Mouse (Mus musculus) forebrain, embryonic 13.5 days (tissue): ENCODE measurements around the gene Gm29776. TPM values are rescaled to one million over a fixed set of nuclear protein-coding genes. Genes with fewer than 3 reads are reported as not detected.

Experiments used
- ATAC-seq: fragments of 200-750 bp; cut with Nextera tagmentation; 2 replicates; pipeline ENCODE4 v1.8.0; 2017
- H3K27ac ChIP-seq: fragments of 300-500 bp; sonication (generic); 2 replicates; pipeline ENCODE4 v1.5.1; 2015; ENCODE audit warnings: inconsistent platforms, mild to moderate bottlenecking, moderate library complexity
- H3K27me3 ChIP-seq: fragments of 300-500 bp; sonication (generic); 2 replicates; pipeline ENCODE4 v1.6.1; 2015; ENCODE audit warnings: mild to moderate bottlenecking, inconsistent platforms
- H3K36me3 ChIP-seq: fragments of 300-500 bp; sonication (generic); 2 replicates; pipeline ENCODE4 v1.6.1; 2015; ENCODE audit warnings: mild to moderate bottlenecking, inconsistent platforms; ENCODE audit not compliant: poor library complexity, severe bottlenecking
- H3K4me1 ChIP-seq: fragments of 300-500 bp; sonication (generic); 2 replicates; pipeline ENCODE4 v1.6.1; 2015; ENCODE audit warnings: inconsistent platforms
- H3K4me2 ChIP-seq: fragments of 300-500 bp; sonication (generic); 2 replicates; pipeline ENCODE4 v1.6.1; 2015; ENCODE audit warnings: inconsistent platforms, mild to moderate bottlenecking, moderate library complexity
- H3K4me3 ChIP-seq: fragments of 300-500 bp; sonication (generic); 2 replicates; pipeline ENCODE4 v1.5.1; 2015; ENCODE audit warnings: mild to moderate bottlenecking, inconsistent platforms
- H3K9ac ChIP-seq: fragments of 300-500 bp; sonication (generic); 2 replicates; pipeline ENCODE4 v1.6.1; 2015; ENCODE audit warnings: mild to moderate bottlenecking, inconsistent platforms
- H3K9me3 ChIP-seq: fragments of 300-500 bp; sonication (generic); replicated peaks from 2 replicates; pipeline ENCODE4 v1.6.1; 2016; ENCODE audit warnings: inconsistent platforms
- WGBS: fragments of 180-500 bp; shearing (Covaris S2); methylation state at CpG from one replicate; pipeline ENCODE4 v1.1.7; 2015; 5-methylcytosine and 5-hydroxymethylcytosine counted together
- polyA plus RNA-seq: library from polyadenylated mRNA; unstranded; fragments of >200 nt; fragmentation: Nextera tagmentation; extraction: Ambion mirVana; gene quantifications from 2 replicates; pipeline ENCODE4 v1.2.1, GENCODE M21; 2015

Gm29776 gene
- polyA plus RNA-seq, 1 experiment from 2014 or later, result not detected

- H3K4me3 ChIP-seq, result no peak overlapping the region
- no peaks in the 10 kb centered on the region for H3K9me3 ChIP-seq
- no peak overlapping the region for H3K27ac ChIP-seq
- no peaks in the 10 kb centered on the region for H3K4me1 ChIP-seq
- H3K36me3 ChIP-seq, result peaks cover 75% of the 10 kb centered on the region
- 91% methylated on average over 16 of the region's 16 CpGs for WGBS
- H3K4me2 ChIP-seq, result no peak overlapping the region
- H3K9ac ChIP-seq, result no peak overlapping the region
- no peaks in the 10 kb centered on the region for H3K27me3 ChIP-seq
- no peak for ATAC-seq
These were observed 19.9 kb downstream of the Gm29776 start for GRCm38 (mm10) chr14:54678657-54679304.

- H3K36me3 ChIP-seq, result peaks cover 84% of the 10 kb centered on the region
- H3K4me1 ChIP-seq, result no peaks in the 10 kb centered on the region
- no peak overlapping the region for H3K4me3 ChIP-seq
- 92% methylated on average over 5 of the region's 5 CpGs for WGBS
- no peak overlapping the region for H3K27ac ChIP-seq
- ATAC-seq, result no peak
- H3K9me3 ChIP-seq, result no peaks in the 10 kb centered on the region
- no peak overlapping the region for H3K9ac ChIP-seq
- no peak overlapping the region for H3K4me2 ChIP-seq
- no peaks in the 10 kb centered on the region for H3K27me3 ChIP-seq
These were observed 22.3 kb downstream of the Gm29776 start for GRCm38 (mm10) chr14:54676290-54676689.

GRCm38 (mm10) chr14:54674317-54674716 is 24.3 kb downstream of the Gm29776 start:
- H3K36me3 ChIP-seq, result peaks cover 84% of the 10 kb centered on the region
- no peaks in the 10 kb centered on the region for H3K4me1 ChIP-seq
- H3K9ac ChIP-seq, result no peak overlapping the region
- no peak for ATAC-seq
- H3K4me2 ChIP-seq, result no peak overlapping the region
- WGBS, result 87% methylated on average over 2 of the region's 2 CpGs
- H3K4me3 ChIP-seq, result no peak overlapping the region
- no peaks in the 10 kb centered on the region for H3K27me3 ChIP-seq
- no peaks in the 10 kb centered on the region for H3K9me3 ChIP-seq
- no peak overlapping the region for H3K27ac ChIP-seq

GRCm38 (mm10) chr14:54669381-54669780 is 29.3 kb downstream of the Gm29776 start:
- Histone ChIP-seq H3K27ac (no peak overlapping the region), H3K9ac (no peak overlapping the region), H3K4me1 (no peaks in the 10 kb centered on the region), H3K4me2 (no peak overlapping the region), H3K27me3 (no peaks in the 10 kb centered on the region), H3K9me3 (no peaks in the 10 kb centered on the region), H3K4me3 (no peak overlapping the region), H3K36me3 (peaks cover 86% of the 10 kb centered on the region)
- no peak for ATAC-seq
- 73% methylated on average over 4 of the region's 4 CpGs for WGBS

GRCm38 (mm10) chr14:54664477-54665222 is 34.0 kb downstream of the Gm29776 start:
- H3K4me3 ChIP-seq, result no peak overlapping the region
- no peaks in the 10 kb centered on the region for H3K4me1 ChIP-seq
- H3K9ac ChIP-seq, result no peak overlapping the region
- H3K27ac ChIP-seq, result no peak overlapping the region
- no peaks in the 10 kb centered on the region for H3K27me3 ChIP-seq
- no peak for ATAC-seq
- H3K4me2 ChIP-seq, result no peak overlapping the region
- no peaks in the 10 kb centered on the region for H3K9me3 ChIP-seq
- H3K36me3 ChIP-seq, result peaks cover 97% of the 10 kb centered on the region
- 92% methylated on average over 10 of the region's 10 CpGs for WGBS

- Histone ChIP-seq H3K4me3 (no peak overlapping the region), H3K9ac (no peak overlapping the region), H3K4me2 (no peak overlapping the region), H3K4me1 (no peaks in the 10 kb centered on the region), H3K36me3 (peaks cover 99% of the 10 kb centered on the region), H3K27ac (no peak overlapping the region), H3K27me3 (no peaks in the 10 kb centered on the region), H3K9me3 (no peaks in the 10 kb centered on the region)
- WGBS, result 87% methylated on average over 2 of the region's 2 CpGs
- ATAC-seq, result no peak
These were observed 38.6 kb downstream of the Gm29776 start for GRCm38 (mm10) chr14:54660009-54660408.

GRCm38 (mm10) chr14:54653496-54653895 is 45.1 kb downstream of the Gm29776 start:
- peak; percentile 91 for ATAC-seq
- Histone ChIP-seq H3K9me3 (no peaks in the 10 kb centered on the region), H3K4me2 (peak overlapping the region; percentile 89), H3K27me3 (no peaks in the 10 kb centered on the region), H3K4me3 (peak overlapping the region; percentile 73), H3K9ac (peak overlapping the region; percentile 89), H3K4me1 (peaks cover 46% of the 10 kb centered on the region), H3K27ac (peak overlapping the region; percentile 83), H3K36me3 (peaks cover 70% of the 10 kb centered on the region)
- 1% methylated on average over 12 of the region's 12 CpGs for WGBS

GRCm38 (mm10) chr14:54652787-54653186 is 45.8 kb downstream of the Gm29776 start:
- Histone ChIP-seq H3K4me1 (peaks cover 49% of the 10 kb centered on the region), H3K4me3 (peak overlapping the region; percentile 73), H3K9me3 (no peaks in the 10 kb centered on the region), H3K4me2 (peak overlapping the region; percentile 89), H3K27ac (peak overlapping the region; percentile 83), H3K36me3 (peaks cover 70% of the 10 kb centered on the region), H3K9ac (peak overlapping the region; percentile 89), H3K27me3 (no peaks in the 10 kb centered on the region)
- WGBS, result 2% methylated on average over 7 of the region's 7 CpGs
- no peak for ATAC-seq

- Histone ChIP-seq H3K36me3 (peaks cover 70% of the 10 kb centered on the region), H3K27me3 (no peaks in the 10 kb centered on the region), H3K9ac (peak overlapping the region; percentile 89; the same call in 1 of the 2 replicates), H3K27ac (no peak overlapping the region), H3K4me2 (peak overlapping the region; percentile 89), H3K4me3 (no peak overlapping the region), H3K9me3 (no peaks in the 10 kb centered on the region), H3K4me1 (peaks cover 49% of the 10 kb centered on the region)
- 0 out of 2 replicates have a peak, but pooled peaks have one; percentile 8 for ATAC-seq
- WGBS, result 74% methylated on average over 4 of the region's 4 CpGs
These were observed 47.1 kb downstream of the Gm29776 start for GRCm38 (mm10) chr14:54651556-54651955.

- H3K27ac ChIP-seq, result no peak overlapping the region
- no peaks in the 10 kb centered on the region for H3K9me3 ChIP-seq
- peaks cover 70% of the 10 kb centered on the region for H3K36me3 ChIP-seq
- H3K9ac ChIP-seq, result no peak overlapping the region
- H3K4me2 ChIP-seq, result peak overlapping the region; percentile 89
- WGBS, result 66% methylated on average over 23 of the region's 23 CpGs
- peaks cover 49% of the 10 kb centered on the region for H3K4me1 ChIP-seq
- peak; percentile 51 for ATAC-seq
- H3K27me3 ChIP-seq, result no peaks in the 10 kb centered on the region
- H3K4me3 ChIP-seq, result peak overlapping the region; percentile 1; the same call in 1 of the 2 replicates
These were observed 47.8 kb downstream of the Gm29776 start for GRCm38 (mm10) chr14:54650621-54651454.

GRCm38 (mm10) chr14:54647900-54648299 is 50.7 kb downstream of the Gm29776 start:
- peaks cover 41% of the 10 kb centered on the region for H3K4me1 ChIP-seq
- H3K27ac ChIP-seq, result no peak overlapping the region
- no peak overlapping the region for H3K4me2 ChIP-seq
- WGBS, result 77% methylated on average over 4 of the region's 4 CpGs
- H3K4me3 ChIP-seq, result no peak overlapping the region
- peaks cover 84% of the 10 kb centered on the region for H3K36me3 ChIP-seq
- no peaks in the 10 kb centered on the region for H3K27me3 ChIP-seq
- no peaks in the 10 kb centered on the region for H3K9me3 ChIP-seq
- H3K9ac ChIP-seq, result no peak overlapping the region
- no peak for ATAC-seq
